Mouse (Mus musculus) 3134 (cell line): ENCODE results near the gene Ninl.

Experiments used
- DNase-seq: peaks from one replicate; pipeline ENCODE4 v3.0.0-alpha.2; 2011; ENCODE audit warnings: low spot score; ENCODE audit not compliant: insufficient read length; ENCODE audit errors: extremely low read depth

Gene Ninl

GRCm38 (mm10) chr2:151039232-151039695 lies at the start of gene Ninl, which contains the start of gene Nanp:
Gene Ninl, minus strand, starts transcription at chr2:151039382.
Gene Nanp, minus strand, starts transcription at chr2:151039398.
- DNase-seq: peak; percentile 94

DNA sequence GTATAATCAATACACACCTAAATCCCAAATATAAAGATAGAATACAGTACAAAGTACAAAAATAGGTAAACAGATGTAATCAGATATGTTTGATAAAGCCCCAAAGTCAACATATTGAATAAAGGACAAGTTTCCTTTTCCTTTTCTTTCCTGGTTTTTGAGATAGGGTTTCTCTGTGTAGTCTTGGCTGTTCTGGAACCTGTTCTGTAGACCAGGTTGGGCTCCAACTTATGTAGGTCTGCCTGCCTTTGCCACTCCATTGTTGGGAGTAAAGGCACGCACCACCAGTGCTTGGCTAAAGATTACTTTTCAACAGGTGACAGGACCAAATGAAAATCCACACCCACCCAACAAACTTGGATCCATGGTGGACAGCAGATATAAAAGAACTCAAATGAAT lies 17.5 kb upstream of the Ninl start:
- DNase-seq: no peak

- DNase-seq: no peak
Observed at GRCm38 (mm10) chr2:151040411-151040810, 1.2 kb upstream of the Ninl start.

GRCm38 (mm10) chr2:151039726-151040125 lies 544 bp upstream of the Ninl start:
- no peak for DNase-seq

- no peak for DNase-seq
Observed at GRCm38 (mm10) chr2:151038811-151039222, 365 bp downstream of the Ninl start.

GRCm38 (mm10) chr2:151037876-151038552 lies 1.2 kb downstream of the Ninl start:
- peak; percentile 16 for DNase-seq

DNA sequence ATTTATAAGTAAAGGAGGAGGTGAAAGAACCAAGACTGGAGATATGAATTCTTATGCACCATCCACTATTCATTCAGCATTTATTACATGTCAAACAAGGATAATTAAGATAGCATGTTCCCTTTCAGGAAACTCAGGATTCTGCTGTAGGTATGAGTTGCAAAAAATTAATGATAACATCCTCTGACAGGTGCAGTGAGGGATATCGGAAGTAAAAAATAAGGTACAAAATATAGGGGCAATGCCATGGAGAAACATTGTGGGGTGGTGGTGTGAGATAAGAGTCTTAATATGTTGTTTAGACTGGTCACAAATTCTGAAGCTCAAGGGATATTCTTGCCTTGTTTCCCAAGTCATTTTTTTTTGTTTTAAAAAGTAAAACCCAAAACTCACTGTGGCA lies 1.9 kb downstream of the Ninl start:
- DNase-seq: no peak

- no peak for DNase-seq
Observed at GRCm38 (mm10) chr2:151036721-151037120, 2.5 kb downstream of the Ninl start.

DNA sequence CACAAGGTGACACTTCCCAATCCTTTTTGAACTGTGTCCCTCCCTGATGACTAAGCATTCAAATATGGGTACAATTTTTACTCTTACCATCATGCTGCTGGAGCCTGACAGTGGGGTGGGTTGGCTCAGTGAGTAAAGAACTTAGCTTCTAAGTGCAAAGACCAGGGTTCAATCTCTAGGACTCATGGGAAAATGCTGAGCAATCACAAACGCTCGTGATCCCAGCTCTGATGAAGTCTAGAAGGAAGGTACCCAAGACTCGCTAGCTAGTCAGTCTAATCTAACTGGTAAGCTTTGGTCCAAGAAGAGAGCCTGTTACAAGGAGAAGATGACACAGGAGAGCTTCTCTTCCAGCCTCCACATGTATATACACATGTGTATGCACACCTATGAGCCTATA lies 4.7 kb downstream of the Ninl start:
- no peak for DNase-seq

- DNase-seq: no peak
Observed at GRCm38 (mm10) chr2:151021158-151021557, 18.0 kb downstream of the Ninl start.

GRCm38 (mm10) chr2:151015316-151015715 lies 23.9 kb downstream of the Ninl start:
- no peak for DNase-seq

GRCm38 (mm10) chr2:151011273-151011672 lies 27.9 kb downstream of the Ninl start:
- DNase-seq: no peak

DNA sequence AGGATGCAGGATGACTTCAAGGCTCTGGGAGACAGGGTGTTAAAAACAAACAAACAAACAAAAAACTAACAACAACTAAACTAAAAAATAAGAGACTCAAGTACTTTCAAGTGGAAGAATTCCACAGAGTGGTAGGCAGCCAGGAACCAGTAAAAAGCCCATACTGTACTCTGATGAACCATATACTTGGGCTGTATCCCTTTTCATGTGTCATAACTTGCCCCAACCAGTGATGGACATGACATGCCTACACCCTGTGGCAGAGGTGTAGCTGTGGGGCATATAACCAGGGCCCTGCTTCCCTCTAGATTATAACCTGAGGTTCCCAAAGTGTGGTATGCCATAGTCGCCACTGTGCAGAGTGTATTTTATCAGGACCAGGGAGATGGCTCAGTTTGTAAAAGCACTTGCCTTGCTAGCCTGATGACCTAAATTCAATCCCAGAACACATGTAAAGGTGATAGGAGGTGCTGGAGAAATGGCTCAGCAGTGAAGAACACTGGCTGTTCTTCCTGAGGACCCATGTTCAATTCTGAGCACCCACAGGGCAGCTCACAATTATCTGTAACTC lies 29.6 kb downstream of the Ninl start:
- DNase-seq: no peak

DNA sequence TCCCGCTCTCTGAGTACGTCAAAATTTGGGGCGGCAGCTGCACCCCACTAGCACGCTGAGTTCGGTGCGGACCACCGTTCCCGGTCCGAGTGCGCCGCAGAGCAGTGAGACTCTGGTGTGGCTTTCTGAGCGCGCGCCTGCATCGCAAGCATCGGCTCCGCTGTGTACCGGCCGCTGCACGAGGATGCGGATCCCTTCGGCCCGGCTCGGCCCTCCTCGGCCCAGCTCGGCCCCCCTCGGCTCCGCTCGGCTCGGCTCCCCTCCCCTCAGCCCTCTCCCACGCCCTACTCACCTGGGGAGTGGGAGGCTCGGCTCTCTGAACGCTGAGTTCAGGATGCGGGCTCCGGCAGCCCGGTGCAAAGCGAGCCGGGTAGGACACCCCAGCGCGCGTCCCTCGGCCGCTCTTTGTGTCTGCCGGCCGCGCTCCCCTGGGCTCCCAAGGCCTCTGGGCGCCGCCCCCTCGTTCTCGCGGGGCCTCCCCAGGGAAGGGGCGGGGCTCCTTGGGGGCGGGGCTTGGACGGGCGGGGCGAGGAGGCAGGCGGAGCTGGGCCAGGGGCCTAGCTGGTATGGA lies 30.2 kb downstream of the Ninl start:
- DNase-seq: peak; percentile 82

DNA sequence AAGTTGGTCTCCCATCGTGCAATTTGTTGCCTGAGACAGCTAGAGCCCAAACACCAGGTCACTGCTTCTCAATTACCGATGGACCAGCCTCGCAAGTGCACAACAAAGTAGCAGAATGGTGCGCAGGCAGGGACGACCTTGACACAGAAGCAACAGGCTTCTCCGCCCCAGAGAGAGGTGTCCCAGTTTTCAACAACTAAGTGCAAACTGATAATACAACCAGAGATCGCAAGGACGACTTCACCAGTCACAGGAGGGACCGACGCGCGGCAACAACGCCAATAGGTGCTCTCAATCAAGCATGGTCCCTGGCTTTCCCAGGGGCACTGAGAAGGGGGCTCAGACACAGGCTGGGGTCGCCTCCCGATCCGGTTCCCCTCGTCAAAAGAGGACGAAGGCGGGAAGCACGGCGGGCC lies 30.7 kb downstream of the Ninl start:
- DNase-seq: no peak

- DNase-seq: no peak
Observed at GRCm38 (mm10) chr2:151008006-151008405, 31.2 kb downstream of the Ninl start.

DNA sequence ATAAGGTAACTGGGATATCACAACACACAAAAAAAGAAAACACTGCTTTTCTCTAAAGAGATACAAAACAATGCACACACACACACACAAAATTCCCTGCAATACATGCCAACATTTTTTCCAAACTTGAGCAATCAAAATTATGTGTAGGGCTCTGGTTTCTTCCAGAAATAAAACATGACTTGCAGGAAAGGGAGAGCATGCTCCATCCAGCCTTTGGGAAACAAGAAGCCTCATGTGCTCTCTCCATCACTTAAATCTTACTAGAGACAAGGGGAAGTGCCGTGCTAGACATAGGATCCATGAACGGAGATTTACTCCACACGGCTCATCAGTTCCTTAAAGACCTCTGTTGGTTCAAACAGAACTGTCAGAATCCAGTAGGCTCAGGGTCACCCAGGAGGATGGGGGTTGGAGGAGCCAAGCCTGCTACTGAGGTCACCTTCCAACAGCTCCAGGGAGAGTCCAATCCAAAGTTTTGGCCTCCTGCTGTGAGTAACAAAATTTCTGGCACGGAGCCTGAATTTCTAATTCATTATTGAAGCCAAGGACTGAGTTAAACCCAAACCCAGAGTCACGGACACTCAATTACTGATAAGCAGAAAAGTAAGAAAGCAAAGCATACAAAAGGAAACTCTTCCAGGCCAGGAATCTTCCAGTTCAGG lies 32.8 kb downstream of the Ninl start:
- DNase-seq: no peak

DNA sequence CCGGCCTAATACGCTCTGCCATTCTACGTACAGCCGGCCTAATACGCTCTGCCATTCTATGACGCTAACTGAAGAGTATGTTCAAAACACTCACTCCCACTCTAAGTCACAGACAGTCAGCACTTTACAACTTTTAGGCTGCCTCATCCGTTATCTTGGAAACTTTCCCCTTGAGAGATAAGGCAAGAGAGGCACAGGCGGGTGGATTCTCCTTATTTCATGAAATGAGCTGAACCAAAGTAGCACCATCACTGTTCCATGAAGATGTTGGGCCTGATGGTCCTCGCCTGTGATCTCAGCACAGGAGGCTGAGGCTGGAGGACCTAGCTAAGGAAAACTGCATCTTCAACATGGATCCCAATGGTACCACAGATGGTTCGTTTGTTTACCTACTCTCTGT lies 34.8 kb downstream of the Ninl start:
- no peak for DNase-seq

DNA sequence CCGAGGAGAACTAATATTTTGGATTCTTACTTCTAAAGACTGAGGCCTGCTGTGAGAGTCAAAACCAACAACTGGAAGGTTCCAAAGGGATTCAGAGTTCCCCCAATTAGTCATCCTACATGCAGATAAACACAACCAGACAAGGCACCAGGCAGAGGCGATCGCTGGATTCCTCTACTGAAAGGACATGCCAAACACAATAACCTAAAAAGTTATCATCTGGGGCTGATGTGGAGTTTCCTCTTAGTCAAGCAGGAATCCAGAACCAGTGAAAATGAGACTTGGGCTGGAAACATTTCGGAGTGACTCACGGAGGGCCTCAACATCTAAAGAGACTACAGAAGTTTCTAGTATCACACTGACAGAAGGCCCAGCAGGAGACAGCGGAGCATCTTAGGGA lies 35.4 kb downstream of the Ninl start:
- no peak for DNase-seq

GRCm38 (mm10) chr2:151001619-151002175 lies 37.5 kb downstream of the Ninl start:
- no peak for DNase-seq
